Mouse (Mus musculus) forebrain, embryonic 13.5 days (tissue): ENCODE results near the gene Tyro3. TPM values are rescaled to one million over a fixed set of nuclear protein-coding genes. Genes with fewer than 3 reads are reported as not detected.

Source experiments
- ATAC-seq: fragments of 200-750 bp; cut with Nextera tagmentation; 2 replicates; pipeline ENCODE4 v1.8.0; 2017
- H3K27ac ChIP-seq: fragments of 300-500 bp; sonication (generic); 2 replicates; pipeline ENCODE4 v1.5.1; 2015; ENCODE audit warnings: inconsistent platforms, mild to moderate bottlenecking, moderate library complexity
- H3K27me3 ChIP-seq: fragments of 300-500 bp; sonication (generic); 2 replicates; pipeline ENCODE4 v1.6.1; 2015; ENCODE audit warnings: mild to moderate bottlenecking, inconsistent platforms
- H3K36me3 ChIP-seq: fragments of 300-500 bp; sonication (generic); 2 replicates; pipeline ENCODE4 v1.6.1; 2015; ENCODE audit warnings: mild to moderate bottlenecking, inconsistent platforms; ENCODE audit not compliant: poor library complexity, severe bottlenecking
- H3K4me1 ChIP-seq: fragments of 300-500 bp; sonication (generic); 2 replicates; pipeline ENCODE4 v1.6.1; 2015; ENCODE audit warnings: inconsistent platforms
- H3K4me2 ChIP-seq: fragments of 300-500 bp; sonication (generic); 2 replicates; pipeline ENCODE4 v1.6.1; 2015; ENCODE audit warnings: inconsistent platforms, mild to moderate bottlenecking, moderate library complexity
- H3K4me3 ChIP-seq: fragments of 300-500 bp; sonication (generic); 2 replicates; pipeline ENCODE4 v1.5.1; 2015; ENCODE audit warnings: mild to moderate bottlenecking, inconsistent platforms
- H3K9ac ChIP-seq: fragments of 300-500 bp; sonication (generic); 2 replicates; pipeline ENCODE4 v1.6.1; 2015; ENCODE audit warnings: mild to moderate bottlenecking, inconsistent platforms
- H3K9me3 ChIP-seq: fragments of 300-500 bp; sonication (generic); replicated peaks from 2 replicates; pipeline ENCODE4 v1.6.1; 2016; ENCODE audit warnings: inconsistent platforms
- WGBS: fragments of 180-500 bp; shearing (Covaris S2); methylation state at CpG from one replicate; pipeline ENCODE4 v1.1.7; 2015; 5-methylcytosine and 5-hydroxymethylcytosine counted together
- polyA plus RNA-seq: library from polyadenylated mRNA; unstranded; fragments of >200 nt; fragmentation: Nextera tagmentation; extraction: Ambion mirVana; gene quantifications from 2 replicates; pipeline ENCODE4 v1.2.1, GENCODE M21; 2015

Gene Tyro3
- polyA plus RNA-seq, 1 experiment from 2014 or later = 17.1 TPM

- H3K27me3 ChIP-seq = peaks cover 24% of the 10 kb centered on the region
- no peaks in the 10 kb centered on the region for H3K9me3 ChIP-seq
- no peaks in the 10 kb centered on the region for H3K36me3 ChIP-seq
- H3K9ac ChIP-seq = no peak overlapping the region
- H3K27ac ChIP-seq = no peak overlapping the region
- no peak for ATAC-seq
- peak overlapping the region; percentile 98 for H3K4me2 ChIP-seq
- 12% methylated on average over 13 of the region's 13 CpGs for WGBS
- H3K4me1 ChIP-seq = peaks cover 45% of the 10 kb centered on the region
- no peak overlapping the region for H3K4me3 ChIP-seq
Observed at GRCm38 (mm10) chr2:119798246-119798927, 854 bp downstream of the Tyro3 start.

GRCm38 (mm10) chr2:119799181-119799960 is 1.8 kb downstream of the Tyro3 start:
- Histone ChIP-seq H3K27me3 (peaks cover 22% of the 10 kb centered on the region), H3K9ac (peak overlapping the region; percentile 91), H3K4me3 (peak overlapping the region; percentile 79), H3K4me2 (peak overlapping the region; percentile 98), H3K27ac (no peak overlapping the region), H3K9me3 (no peaks in the 10 kb centered on the region), H3K4me1 (peaks cover 54% of the 10 kb centered on the region), H3K36me3 (no peaks in the 10 kb centered on the region)
- 0% methylated on average over 33 of the region's 89 CpGs for WGBS
- peak; percentile 59 for ATAC-seq

GRCm38 (mm10) chr2:119799961-119800550 is 2.5 kb downstream of the Tyro3 start:
- ATAC-seq = peak; percentile 34; the same call in 1 of the 2 replicates
- Histone ChIP-seq H3K27ac (no peak overlapping the region), H3K9me3 (no peaks in the 10 kb centered on the region), H3K4me2 (peak overlapping the region; percentile 98), H3K27me3 (peaks cover 22% of the 10 kb centered on the region), H3K36me3 (no peaks in the 10 kb centered on the region), H3K4me1 (peaks cover 61% of the 10 kb centered on the region), H3K4me3 (peak overlapping the region; percentile 79), H3K9ac (peak overlapping the region; percentile 91)
- 1% methylated on average over 11 of the region's 27 CpGs for WGBS

- Histone ChIP-seq H3K4me3 (peak overlapping the region; percentile 79), H3K9me3 (no peaks in the 10 kb centered on the region), H3K9ac (peak overlapping the region; percentile 91), H3K4me2 (peak overlapping the region; percentile 98), H3K27me3 (peaks cover 22% of the 10 kb centered on the region), H3K36me3 (peaks cover 7% of the 10 kb centered on the region), H3K27ac (peak overlapping the region; percentile 10; the same call in 1 of the 2 replicates), H3K4me1 (peaks cover 68% of the 10 kb centered on the region)
- WGBS = 44% methylated on average over 15 of the region's 15 CpGs
- ATAC-seq = no peak
Observed at GRCm38 (mm10) chr2:119800876-119801846, 3.6 kb downstream of the Tyro3 start.

GRCm38 (mm10) chr2:119802767-119803617 is 5.5 kb downstream of the Tyro3 start:
- Histone ChIP-seq H3K4me1 (peaks cover 67% of the 10 kb centered on the region), H3K36me3 (peaks cover 23% of the 10 kb centered on the region), H3K27me3 (peaks cover 5% of the 10 kb centered on the region), H3K4me3 (no peak overlapping the region), H3K27ac (peak overlapping the region; percentile 65), H3K4me2 (peak overlapping the region; percentile 35), H3K9me3 (no peaks in the 10 kb centered on the region), H3K9ac (peak overlapping the region; percentile 17)
- 9% methylated on average over 10 of the region's 10 CpGs for WGBS
- peak; percentile 79 for ATAC-seq

- peak overlapping the region; percentile 35 for H3K4me2 ChIP-seq
- WGBS = 10% methylated on average over 6 of the region's 6 CpGs
- no peak for ATAC-seq
- H3K4me3 ChIP-seq = no peak overlapping the region
- peaks cover 60% of the 10 kb centered on the region for H3K4me1 ChIP-seq
- no peaks in the 10 kb centered on the region for H3K9me3 ChIP-seq
- H3K9ac ChIP-seq = peak overlapping the region; percentile 34; the same call in 1 of the 2 replicates
- no peaks in the 10 kb centered on the region; the same call in 1 of the 2 replicates for H3K27me3 ChIP-seq
- H3K27ac ChIP-seq = peak overlapping the region; percentile 65
- peaks cover 24% of the 10 kb centered on the region for H3K36me3 ChIP-seq
Observed at GRCm38 (mm10) chr2:119803618-119804274, 6.2 kb downstream of the Tyro3 start.

GRCm38 (mm10) chr2:119804275-119804628 is 6.7 kb downstream of the Tyro3 start:
- H3K4me2 ChIP-seq = no peak overlapping the region
- peak overlapping the region; percentile 65 for H3K27ac ChIP-seq
- H3K9ac ChIP-seq = peak overlapping the region; percentile 34
- H3K36me3 ChIP-seq = peaks cover 29% of the 10 kb centered on the region
- no peak for ATAC-seq
- WGBS = 19% methylated on average over 5 of the region's 5 CpGs
- no peaks in the 10 kb centered on the region; the same call in 1 of the 2 replicates for H3K27me3 ChIP-seq
- no peak overlapping the region for H3K4me3 ChIP-seq
- peaks cover 56% of the 10 kb centered on the region for H3K4me1 ChIP-seq
- no peaks in the 10 kb centered on the region for H3K9me3 ChIP-seq

GRCm38 (mm10) chr2:119804776-119805175 is 7.2 kb downstream of the Tyro3 start:
- no peak overlapping the region for H3K4me2 ChIP-seq
- H3K9me3 ChIP-seq = no peaks in the 10 kb centered on the region
- peak overlapping the region; percentile 34 for H3K9ac ChIP-seq
- 15% methylated on average over 9 of the region's 9 CpGs for WGBS
- H3K4me3 ChIP-seq = no peak overlapping the region
- peaks cover 56% of the 10 kb centered on the region for H3K4me1 ChIP-seq
- peaks cover 34% of the 10 kb centered on the region for H3K36me3 ChIP-seq
- no peak for ATAC-seq
- H3K27ac ChIP-seq = peak overlapping the region; percentile 65
- H3K27me3 ChIP-seq = no peaks in the 10 kb centered on the region; the same call in 1 of the 2 replicates

- no peaks in the 10 kb centered on the region; the same call in 1 of the 2 replicates for H3K27me3 ChIP-seq
- no peak overlapping the region for H3K9ac ChIP-seq
- peaks cover 39% of the 10 kb centered on the region for H3K36me3 ChIP-seq
- no peak overlapping the region for H3K27ac ChIP-seq
- ATAC-seq = no peak
- H3K9me3 ChIP-seq = no peaks in the 10 kb centered on the region
- H3K4me2 ChIP-seq = no peak overlapping the region
- whole genome bisulfite sequencing = 45% methylated on average over 8 of the region's 8 CpGs
- H3K4me3 ChIP-seq = no peak overlapping the region
- H3K4me1 ChIP-seq = peaks cover 50% of the 10 kb centered on the region
Observed at GRCm38 (mm10) chr2:119805536-119805935, 8.0 kb downstream of the Tyro3 start.

GRCm38 (mm10) chr2:119808438-119808837 is 10.9 kb downstream of the Tyro3 start:
- Histone ChIP-seq H3K4me1 (peaks cover 23% of the 10 kb centered on the region), H3K36me3 (peaks cover 68% of the 10 kb centered on the region), H3K27me3 (no peaks in the 10 kb centered on the region), H3K4me2 (no peak overlapping the region), H3K9ac (no peak overlapping the region), H3K9me3 (no peaks in the 10 kb centered on the region), H3K27ac (no peak overlapping the region), H3K4me3 (no peak overlapping the region)
- 33% methylated on average over 4 of the region's 4 CpGs for WGBS
- ATAC-seq = no peak
